Mouse (Mus musculus): ENCODE measurements at regions not wholly inside any gene's neighbourhood (a gene's known extent, or its start where the extent isn't known, plus 50 kb on each side); places are given as distances from the start of the nearest gene placed in this dataset.

DNA sequence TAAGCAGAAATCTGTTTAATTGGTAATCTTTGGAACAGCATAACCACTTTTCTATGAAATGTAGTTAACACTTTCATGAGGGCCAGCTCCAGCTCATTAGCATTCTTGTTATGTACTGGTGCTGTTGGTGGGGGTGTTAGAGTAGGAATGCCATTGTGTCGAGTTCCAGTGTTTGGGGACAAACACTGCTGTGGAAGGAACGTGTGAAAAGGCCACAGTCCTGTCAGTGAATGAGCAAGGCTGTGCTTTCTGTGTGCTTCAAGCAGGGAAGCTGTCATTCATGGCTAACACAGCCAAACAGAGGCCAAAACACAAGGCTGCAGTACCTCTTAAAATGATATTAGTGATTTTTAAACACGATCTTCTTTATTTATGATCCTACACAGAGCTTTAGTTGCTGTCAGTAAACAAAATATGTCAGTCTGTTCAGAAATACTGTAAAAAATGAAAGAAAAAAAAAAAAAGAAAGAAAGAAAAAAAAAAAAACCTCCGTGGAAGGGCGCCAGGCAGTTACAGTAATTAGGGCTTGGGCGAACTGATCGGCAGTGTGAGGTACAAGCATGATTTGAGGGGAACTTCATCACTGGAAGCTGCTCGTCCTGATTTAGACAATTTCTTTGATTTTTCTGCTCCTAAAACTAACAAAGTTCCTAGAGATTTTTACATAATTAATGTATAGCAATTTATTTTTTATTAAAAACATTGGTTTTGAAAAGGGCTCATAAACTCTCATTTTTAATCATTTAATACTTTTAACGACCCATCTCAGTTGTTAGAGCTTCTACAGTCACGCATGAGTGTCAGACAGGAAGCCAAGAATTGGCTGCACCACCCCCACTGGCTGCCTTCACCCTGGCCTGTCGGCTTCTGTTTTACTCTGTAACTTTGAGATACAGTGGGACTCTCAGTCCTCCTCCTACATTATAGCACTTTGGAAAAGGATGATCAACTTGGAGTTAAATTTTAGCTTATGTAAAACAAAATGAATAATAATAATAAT, 80.8 kb upstream of the Dnajc24 start:
- no peak for DNase-seq (ENCODE audit: low read depth)

DNA sequence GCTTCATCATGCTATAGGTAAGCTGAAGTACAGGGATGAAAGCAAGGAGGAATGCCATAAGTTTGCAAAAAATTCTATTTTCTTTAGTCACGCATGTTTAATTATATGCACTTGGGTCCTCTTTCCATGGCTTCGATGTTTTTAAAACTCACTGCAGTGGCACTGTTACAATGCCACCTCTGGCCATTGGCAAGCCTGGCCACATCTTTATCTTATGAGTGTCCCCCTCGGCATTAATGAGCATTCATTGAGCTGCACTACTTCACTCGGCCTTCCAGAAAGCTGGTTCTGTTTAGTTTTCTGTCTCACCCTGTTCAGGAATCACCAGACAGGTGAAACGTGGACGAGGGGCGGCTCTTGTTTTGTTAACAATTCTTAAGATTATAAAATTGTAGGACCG, 79.7 kb upstream of the Dnajc24 start:
- no peak for DNase-seq (ENCODE audit: low read depth)

DNA sequence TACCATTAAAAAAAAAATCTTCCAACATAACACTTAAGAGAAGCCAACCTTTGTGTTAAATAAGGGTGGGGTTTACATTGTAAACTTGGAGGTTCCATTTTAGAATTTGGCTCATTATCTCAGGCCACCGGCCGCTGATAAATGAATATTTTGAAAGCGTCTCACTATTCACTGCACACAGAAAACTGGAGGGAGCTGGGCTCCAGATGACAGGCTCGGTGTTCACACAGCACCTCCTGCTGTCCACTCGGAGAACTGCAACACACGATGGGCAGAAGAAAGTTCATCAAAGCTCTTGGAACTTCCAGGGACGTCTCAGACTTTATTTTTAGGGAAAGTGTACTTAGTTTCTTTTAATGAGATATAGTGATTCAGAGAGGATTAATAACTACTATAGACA, 78.6 kb upstream of the Dnajc24 start:
- DNase-seq (ENCODE audit: low read depth) = peak; percentile 50

DNA sequence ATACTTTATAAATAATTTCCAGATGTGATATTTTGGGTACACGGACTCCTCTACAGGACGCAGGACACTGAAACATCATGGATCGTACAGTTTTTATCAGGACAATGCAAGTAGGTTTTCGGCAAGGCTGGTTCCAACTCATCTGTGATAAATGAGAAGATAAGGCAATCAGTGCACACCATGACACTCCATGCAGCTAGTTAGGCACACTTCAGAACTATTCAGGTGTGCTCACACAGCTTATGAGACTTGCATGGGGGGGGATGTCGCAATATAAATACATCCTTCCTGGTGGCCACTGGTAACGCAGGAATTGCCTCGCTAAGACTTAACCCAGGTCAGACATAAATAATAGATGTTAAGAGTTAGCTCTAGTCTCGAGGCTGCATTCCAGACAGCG, 77.3 kb upstream of the Dnajc24 start:
- DNase-seq (ENCODE audit: low read depth) = no peak

DNA sequence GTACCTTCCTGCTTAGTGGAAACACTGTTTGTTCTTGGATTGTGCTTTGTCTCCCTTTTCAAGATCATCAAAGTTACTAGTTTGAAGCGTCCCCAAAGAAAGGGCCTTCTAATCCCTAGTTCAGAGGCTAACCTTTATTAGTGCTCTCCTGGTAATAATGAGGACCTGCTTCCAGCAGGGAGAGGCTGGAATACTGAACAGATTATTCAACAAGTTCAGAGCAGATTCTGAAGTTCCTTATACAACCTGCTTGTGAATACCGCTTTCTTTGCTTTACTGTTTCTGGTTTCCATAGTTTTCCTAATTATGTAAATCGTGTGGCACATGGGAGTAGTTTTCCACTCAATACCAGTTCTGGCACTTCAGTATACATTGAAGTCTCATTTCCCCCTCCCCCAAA, 75.2 kb upstream of the Dnajc24 start:
- DNase-seq (ENCODE audit: low read depth) = no peak

DNA sequence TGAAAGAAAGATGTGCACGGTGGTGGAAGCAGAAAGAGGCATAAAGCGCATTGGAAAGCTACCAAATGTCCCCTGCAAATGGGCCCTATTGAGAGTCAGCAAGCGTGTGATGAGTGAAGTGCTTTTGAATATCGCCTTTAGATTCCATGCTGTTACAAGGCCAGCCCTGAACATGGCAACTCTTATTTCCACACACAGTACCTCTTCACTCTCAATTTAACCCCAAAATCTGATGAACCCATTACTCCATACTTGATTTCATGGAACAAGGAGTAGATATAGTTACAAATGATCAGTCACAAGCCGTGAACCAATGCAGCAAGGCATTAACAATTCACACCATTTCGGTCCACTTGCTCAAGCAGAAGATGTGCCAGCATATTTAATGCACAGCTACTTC, 71.1 kb upstream of the Dnajc24 start:
- DNase-seq (ENCODE audit: low read depth) = no peak

DNA sequence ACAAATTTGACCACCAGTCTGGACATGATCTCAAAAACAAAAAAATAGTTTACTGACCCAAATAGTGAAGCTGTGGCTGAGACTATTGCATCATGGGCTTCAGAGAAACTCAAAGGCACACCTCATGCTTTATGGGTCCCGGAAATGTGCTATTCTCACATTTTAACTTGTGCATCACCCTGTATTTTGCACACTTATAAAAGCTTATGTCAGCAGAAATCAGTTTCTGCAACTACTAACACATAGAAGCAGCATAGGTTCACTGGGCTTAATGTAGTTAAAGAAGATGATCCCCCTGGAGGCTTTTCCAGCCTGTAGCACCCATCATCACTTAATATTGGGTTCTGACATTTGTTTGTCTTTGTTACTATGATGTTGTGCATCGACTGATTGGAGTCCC, 61.0 kb upstream of the Dnajc24 start:
- DNase-seq (ENCODE audit: low read depth) = no peak

All from induced T-regulatory cell, adult 2 months (primary cell).